Mouse (Mus musculus) bone marrow, adult 2 months (tissue): ENCODE results near the gene Tnip1.

Experiments used
- CTCF ChIP-seq: fragments of 200-500 bp; IDR thresholded peaks from 2 replicates; pipeline ENCODE4 v1.5.1; 2011; ENCODE audit warnings: low read length, control low read depth; ENCODE audit not compliant: control insufficient read depth, insufficient read depth
- POLR2A ChIP-seq: fragments of 200-500 bp; IDR thresholded peaks from 2 replicates; pipeline ENCODE4 v1.6.1; 2011; ENCODE audit warnings: low read depth, mild to moderate bottlenecking, control low read depth, low read length, borderline replicate concordance; ENCODE audit not compliant: control insufficient read depth

GRCm38 (mm10) chr11:54894589-54894988, 68.1 kb downstream of the Tnip1 start:
- no peak for TF ChIP-seq CTCF
- no peak for TF ChIP-seq POLR2A
